Mouse (Mus musculus) embryonic facial prominence, embryonic 15.5 days (tissue): ENCODE data around the gene BC016579. TPM values are rescaled to one million over a fixed set of nuclear protein-coding genes. Genes with fewer than 3 reads are reported as not detected.

Source experiments
- ATAC-seq: fragments of 200-750 bp; cut with Nextera tagmentation; 2 replicates; pipeline ENCODE4 v1.8.0; 2017; ENCODE audit warnings: low read depth, moderate TSS enrichment; ENCODE audit not compliant: insufficient number of reproducible peaks, low FRiP score, low TSS enrichment
- H3K27ac ChIP-seq: fragments of 300-500 bp; sonication (generic); replicated peaks from 2 replicates; pipeline ENCODE4 v1.5.1; 2015; ENCODE audit warnings: mild to moderate bottlenecking, inconsistent platforms
- H3K27me3 ChIP-seq: fragments of 300-500 bp; sonication (generic); 2 replicates; pipeline ENCODE4 v1.6.1; 2015; ENCODE audit warnings: inconsistent platforms
- H3K36me3 ChIP-seq: fragments of 300-500 bp; sonication (generic); 2 replicates; pipeline ENCODE4 v1.6.1; 2015; ENCODE audit warnings: mild to moderate bottlenecking, inconsistent platforms
- H3K4me1 ChIP-seq: fragments of 300-500 bp; sonication (generic); 2 replicates; pipeline ENCODE4 v1.6.1; 2015; ENCODE audit warnings: inconsistent platforms
- H3K4me2 ChIP-seq: fragments of 300-500 bp; sonication (generic); replicated peaks from 2 replicates; pipeline ENCODE4 v1.6.1; 2015; ENCODE audit warnings: mild to moderate bottlenecking, inconsistent platforms
- H3K4me3 ChIP-seq: fragments of 300-500 bp; sonication (generic); replicated peaks from 2 replicates; pipeline ENCODE4 v1.5.1; 2015; ENCODE audit warnings: mild to moderate bottlenecking, inconsistent platforms
- H3K9ac ChIP-seq: fragments of 300-500 bp; sonication (generic); 2 replicates; pipeline ENCODE4 v1.6.1; 2015; ENCODE audit warnings: inconsistent platforms
- H3K9me3 ChIP-seq: fragments of 300-500 bp; sonication (generic); replicated peaks from 2 replicates; pipeline ENCODE4 v1.6.1; 2016; ENCODE audit warnings: inconsistent platforms
- WGBS: fragments of 180-500 bp; shearing (Covaris S2); methylation state at CpG from one replicate; pipeline ENCODE4 v1.1.7; 2015; 5-methylcytosine and 5-hydroxymethylcytosine counted together
- polyA plus RNA-seq: library from polyadenylated mRNA; unstranded; fragments of >200 nt; fragmentation: Nextera tagmentation; extraction: Ambion mirVana; gene quantifications from 2 replicates; pipeline ENCODE4 v1.2.1, GENCODE M21; 2015

BC016579 gene
- polyA plus RNA-seq, 1 experiment from 2014 or later: 1.5 TPM

- no peak overlapping the region for H3K4me2 ChIP-seq
- no peaks in the 10 kb centered on the region for H3K36me3 ChIP-seq
- 64% methylated on average over 3 of the region's 3 CpGs for WGBS
- no peak overlapping the region for H3K4me3 ChIP-seq
- H3K9me3 ChIP-seq: no peaks in the 10 kb centered on the region
- H3K27me3 ChIP-seq: no peaks in the 10 kb centered on the region
- no peaks in the 10 kb centered on the region for H3K4me1 ChIP-seq
- H3K27ac ChIP-seq: no peak overlapping the region
- no peak for ATAC-seq
- H3K9ac ChIP-seq: no peak overlapping the region
These were observed 14.3 kb upstream of the BC016579 start for GRCm38 (mm10) chr16:45668178-45668577.

GRCm38 (mm10) chr16:45666136-45666535 is 12.3 kb upstream of the BC016579 start:
- H3K27me3 ChIP-seq: no peaks in the 10 kb centered on the region
- H3K4me1 ChIP-seq: no peaks in the 10 kb centered on the region
- no peaks in the 10 kb centered on the region for H3K9me3 ChIP-seq
- H3K27ac ChIP-seq: no peak overlapping the region
- no peak overlapping the region for H3K4me2 ChIP-seq
- H3K4me3 ChIP-seq: no peak overlapping the region
- no peak overlapping the region for H3K9ac ChIP-seq
- WGBS: 65% methylated on average over 2 of the region's 2 CpGs
- no peaks in the 10 kb centered on the region for H3K36me3 ChIP-seq
- no peak for ATAC-seq

- no peak overlapping the region for H3K9ac ChIP-seq
These were observed 8.5 kb upstream of the BC016579 start for GRCm38 (mm10) chr16:45662381-45662780.

GRCm38 (mm10) chr16:45659596-45659995 is 5.7 kb upstream of the BC016579 start:
- H3K4me2 ChIP-seq: no peak overlapping the region
- H3K27me3 ChIP-seq: no peaks in the 10 kb centered on the region
- ATAC-seq: no peak
- no peaks in the 10 kb centered on the region for H3K4me1 ChIP-seq
- H3K27ac ChIP-seq: no peak overlapping the region
- no peak overlapping the region for H3K4me3 ChIP-seq
- WGBS: 85% methylated on average over 4 of the region's 4 CpGs
- H3K9me3 ChIP-seq: no peaks in the 10 kb centered on the region
- H3K36me3 ChIP-seq: no peaks in the 10 kb centered on the region
- no peak overlapping the region for H3K9ac ChIP-seq

More at GRCm38 (mm10) chr16:45662381-45662780, 8.5 kb upstream of the BC016579 start:
- Histone ChIP-seq H3K4me2 (no peak overlapping the region), H3K27ac (no peak overlapping the region), H3K4me1 (no peaks in the 10 kb centered on the region), H3K36me3 (no peaks in the 10 kb centered on the region), H3K27me3 (no peaks in the 10 kb centered on the region), H3K9me3 (no peaks in the 10 kb centered on the region), H3K4me3 (no peak overlapping the region)
- no peak for ATAC-seq

GRCm38 (mm10) chr16:45658248-45658647 is 4.4 kb upstream of the BC016579 start:
- peaks cover 12% of the 10 kb centered on the region; the same call in 1 of the 2 replicates for H3K27me3 ChIP-seq
- no peak overlapping the region for H3K4me3 ChIP-seq
- no peak overlapping the region for H3K27ac ChIP-seq
- no peaks in the 10 kb centered on the region for H3K9me3 ChIP-seq
- WGBS: 94% methylated on average over 1 of the region's 1 CpGs
- H3K4me1 ChIP-seq: peaks cover 7% of the 10 kb centered on the region; the same call in 1 of the 2 replicates
- H3K4me2 ChIP-seq: no peak overlapping the region
- no peak for ATAC-seq
- no peak overlapping the region for H3K9ac ChIP-seq
- H3K36me3 ChIP-seq: no peaks in the 10 kb centered on the region

- Histone ChIP-seq H3K27ac (no peak overlapping the region), H3K4me1 (peaks cover 8% of the 10 kb centered on the region; the same call in 1 of the 2 replicates), H3K36me3 (no peaks in the 10 kb centered on the region), H3K9ac (no peak overlapping the region), H3K9me3 (no peaks in the 10 kb centered on the region), H3K4me2 (no peak overlapping the region), H3K4me3 (no peak overlapping the region), H3K27me3 (peaks cover 14% of the 10 kb centered on the region; the same call in 1 of the 2 replicates)
- no peak for ATAC-seq
- WGBS: 88% methylated on average over 12 of the region's 12 CpGs
These were observed 3.8 kb upstream of the BC016579 start for GRCm38 (mm10) chr16:45657574-45658159.

- Histone ChIP-seq H3K27me3 (peaks cover 14% of the 10 kb centered on the region; the same call in 1 of the 2 replicates), H3K9ac (no peak overlapping the region), H3K4me3 (no peak overlapping the region; the same call in 1 of the 2 replicates), H3K27ac (no peak overlapping the region), H3K36me3 (no peaks in the 10 kb centered on the region), H3K4me2 (0 out of 2 replicates have a peak overlapping the region, but pooled peaks have one; percentile 66), H3K4me1 (peaks cover 8% of the 10 kb centered on the region; the same call in 1 of the 2 replicates), H3K9me3 (no peaks in the 10 kb centered on the region)
- ATAC-seq: no peak
- WGBS: 61% methylated on average over 9 of the region's 9 CpGs
These were observed 597 bp upstream of the BC016579 start for GRCm38 (mm10) chr16:45654465-45654864.

- peaks cover 14% of the 10 kb centered on the region; the same call in 1 of the 2 replicates for H3K27me3 ChIP-seq
- ATAC-seq: no peak
- H3K36me3 ChIP-seq: no peaks in the 10 kb centered on the region
- H3K9ac ChIP-seq: no peak overlapping the region
- no peak overlapping the region for H3K27ac ChIP-seq
- 13% methylated on average over 17 of the region's 17 CpGs for WGBS
- H3K9me3 ChIP-seq: no peaks in the 10 kb centered on the region
- peak overlapping the region; percentile 66 for H3K4me2 ChIP-seq
- peaks cover 8% of the 10 kb centered on the region; the same call in 1 of the 2 replicates for H3K4me1 ChIP-seq
- H3K4me3 ChIP-seq: peak overlapping the region; percentile 37
These were observed 597 bp downstream of the BC016579 start for GRCm38 (mm10) chr16:45653009-45653933.

GRCm38 (mm10) chr16:45651497-45651896 is 2.4 kb downstream of the BC016579 start:
- no peak for ATAC-seq
- no peaks in the 10 kb centered on the region for H3K36me3 ChIP-seq
- no peak overlapping the region for H3K9ac ChIP-seq
- 50% methylated on average over 2 of the region's 2 CpGs for WGBS
- no peak overlapping the region for H3K27ac ChIP-seq
- no peaks in the 10 kb centered on the region for H3K9me3 ChIP-seq
- no peak overlapping the region for H3K4me3 ChIP-seq
- peaks cover 14% of the 10 kb centered on the region; the same call in 1 of the 2 replicates for H3K27me3 ChIP-seq
- H3K4me1 ChIP-seq: peaks cover 8% of the 10 kb centered on the region; the same call in 1 of the 2 replicates
- no peak overlapping the region for H3K4me2 ChIP-seq

GRCm38 (mm10) chr16:45644380-45644779 is 9.5 kb downstream of the BC016579 start:
- no peak overlapping the region for H3K27ac ChIP-seq
- H3K4me3 ChIP-seq: no peak overlapping the region
- no peaks in the 10 kb centered on the region for H3K36me3 ChIP-seq
- no peaks in the 10 kb centered on the region for H3K27me3 ChIP-seq
- no peaks in the 10 kb centered on the region for H3K9me3 ChIP-seq
- H3K4me2 ChIP-seq: no peak overlapping the region
- WGBS: 59% methylated on average over 6 of the region's 6 CpGs
- ATAC-seq: no peak
- no peak overlapping the region for H3K9ac ChIP-seq
- no peaks in the 10 kb centered on the region for H3K4me1 ChIP-seq

- no peak overlapping the region for H3K27ac ChIP-seq
- no peaks in the 10 kb centered on the region for H3K27me3 ChIP-seq
- H3K4me1 ChIP-seq: no peaks in the 10 kb centered on the region
- ATAC-seq: no peak
- H3K9ac ChIP-seq: no peak overlapping the region
- 85% methylated on average over 3 of the region's 3 CpGs for WGBS
- no peak overlapping the region for H3K4me3 ChIP-seq
- H3K9me3 ChIP-seq: no peaks in the 10 kb centered on the region
- no peak overlapping the region for H3K4me2 ChIP-seq
- H3K36me3 ChIP-seq: no peaks in the 10 kb centered on the region
These were observed 9.9 kb downstream of the BC016579 start for GRCm38 (mm10) chr16:45643944-45644343.
